Mouse (Mus musculus) myocyte (in vitro differentiated cells): ENCODE measurements at regions not wholly inside any gene's neighbourhood (a gene's known extent, or its start where the extent isn't known, plus 50 kb on each side); places are given as distances from the start of the nearest gene placed in this dataset.

Source experiments
- CEBPB ChIP-seq: IDR thresholded peaks from 2 replicates; pipeline ENCODE4 v1.6.1; 2011; ENCODE audit warnings: mild to moderate bottlenecking, moderate library complexity; ENCODE audit not compliant: poor library complexity, insufficient read depth, severe bottlenecking
- MYOG ChIP-seq, 3 experiments: IDR thresholded peaks; one replicate each; pipeline ENCODE4 v1.6.1; 2011; ENCODE audit warnings: control low read depth in 2 of 3, low read depth in 2 of 3, mild to moderate bottlenecking in 2 of 3; ENCODE audit not compliant: insufficient read length in 2 of 3, control insufficient read depth in 1 of 3, insufficient read depth in 1 of 3
- POLR2A ChIP-seq: IDR thresholded peaks from one replicate; pipeline ENCODE4 v1.6.1; 2011; ENCODE audit warnings: low read depth, mild to moderate bottlenecking, control low read depth, moderate library complexity; ENCODE audit not compliant: insufficient read length
- SRF ChIP-seq: IDR thresholded peaks from one replicate; pipeline ENCODE4 v1.6.1; 2011; ENCODE audit warnings: low read depth; ENCODE audit not compliant: control insufficient read depth, insufficient read length
- USF1 ChIP-seq: IDR thresholded peaks from one replicate; pipeline ENCODE4 v1.6.1; 2011; ENCODE audit warnings: low read depth, mild to moderate bottlenecking, control low read depth, moderate library complexity

- TF ChIP-seq CEBPB (no peak), SRF (no peak), POLR2A (no peak), MYOG (IDR thresholded peaks at IDR 0.05; ENCODE audit: control insufficient read depth in 1 of 3, insufficient read depth in 1 of 3, insufficient read length in 2 of 3, low read depth in 2 of 3) (no peak), USF1 (no peak)
These were observed 90.0 kb upstream of the Tmc1 start for GRCm38 (mm10) chr19:21043958-21044357.
